Mouse (Mus musculus): Measurements from ENCODE around the gene Clca2. TPM values are rescaled to one million over a fixed set of nuclear protein-coding genes. Genes with fewer than 3 reads are reported as not detected.

Gene Clca2
- polyA plus RNA-seq, 1 experiment: not detected

DNA sequence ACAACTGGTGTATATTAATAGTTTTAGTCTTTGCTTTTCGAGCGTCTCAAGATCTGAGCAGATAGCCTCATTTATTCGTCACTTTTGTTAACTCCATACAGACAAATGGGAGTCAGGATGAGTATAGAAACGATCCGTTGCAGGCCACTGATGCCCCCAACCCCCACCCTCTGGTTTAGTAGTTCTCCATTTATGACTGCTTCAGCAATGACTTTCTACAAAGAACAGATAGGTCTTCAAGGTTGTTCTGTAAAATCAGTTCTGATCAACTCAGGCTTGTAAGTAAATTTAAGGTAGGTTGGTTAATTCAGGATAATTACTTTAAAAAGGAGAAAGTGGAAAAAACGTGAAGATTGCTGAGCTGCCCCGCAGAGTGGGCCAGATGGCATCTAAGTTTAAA lies 20.2 kb upstream of the Clca2 start:
- TF ChIP-seq CTCF (IDR thresholded peaks at IDR 0.05; ENCODE audit: extremely low read depth, insufficient read depth, low read length): no peak
- no peaks in the 10 kb centered on the region for H3K4me1 ChIP-seq (ENCODE audit: control insufficient read depth, insufficient read depth, low read length)
- peak overlapping the region; percentile 92; the same call in 1 of the 2 replicates for H3K4me3 ChIP-seq (ENCODE audit: insufficient read depth, low read length)
- H3K27ac ChIP-seq (ENCODE audit: insufficient read depth, low read length): no peak overlapping the region

DNA sequence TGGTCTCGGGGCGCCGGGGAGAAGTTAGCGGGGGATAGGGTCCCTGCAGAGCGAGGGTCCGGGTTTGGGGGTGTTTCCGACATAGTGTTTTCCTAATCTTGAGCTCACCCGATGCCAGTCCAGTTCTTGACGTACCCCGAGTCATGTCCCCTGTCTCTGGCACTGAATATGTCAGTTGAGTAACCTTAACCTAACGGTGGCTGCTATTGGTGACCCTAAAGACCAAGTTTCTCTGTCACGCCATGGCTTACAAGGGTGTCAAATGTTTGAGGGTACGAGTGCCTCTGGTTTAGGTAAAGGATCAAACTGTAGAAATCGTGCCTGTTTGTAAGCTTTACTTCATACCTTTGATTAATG lies 19.7 kb upstream of the Clca2 start:
- peak overlapping the region; percentile 92 for H3K4me3 ChIP-seq (ENCODE audit: insufficient read depth, low read length)
- peak overlapping the region; percentile 79 for H3K27ac ChIP-seq (ENCODE audit: insufficient read depth, low read length)
- TF ChIP-seq POLR2A (IDR thresholded peaks at IDR 0.05; ENCODE audit: extremely low read depth, insufficient read depth, low read length) (no peak), CTCF (IDR thresholded peaks at IDR 0.05; ENCODE audit: extremely low read depth, insufficient read depth, low read length) (no peak)
- no peaks in the 10 kb centered on the region for H3K4me1 ChIP-seq (ENCODE audit: control insufficient read depth, insufficient read depth, low read length)

DNA sequence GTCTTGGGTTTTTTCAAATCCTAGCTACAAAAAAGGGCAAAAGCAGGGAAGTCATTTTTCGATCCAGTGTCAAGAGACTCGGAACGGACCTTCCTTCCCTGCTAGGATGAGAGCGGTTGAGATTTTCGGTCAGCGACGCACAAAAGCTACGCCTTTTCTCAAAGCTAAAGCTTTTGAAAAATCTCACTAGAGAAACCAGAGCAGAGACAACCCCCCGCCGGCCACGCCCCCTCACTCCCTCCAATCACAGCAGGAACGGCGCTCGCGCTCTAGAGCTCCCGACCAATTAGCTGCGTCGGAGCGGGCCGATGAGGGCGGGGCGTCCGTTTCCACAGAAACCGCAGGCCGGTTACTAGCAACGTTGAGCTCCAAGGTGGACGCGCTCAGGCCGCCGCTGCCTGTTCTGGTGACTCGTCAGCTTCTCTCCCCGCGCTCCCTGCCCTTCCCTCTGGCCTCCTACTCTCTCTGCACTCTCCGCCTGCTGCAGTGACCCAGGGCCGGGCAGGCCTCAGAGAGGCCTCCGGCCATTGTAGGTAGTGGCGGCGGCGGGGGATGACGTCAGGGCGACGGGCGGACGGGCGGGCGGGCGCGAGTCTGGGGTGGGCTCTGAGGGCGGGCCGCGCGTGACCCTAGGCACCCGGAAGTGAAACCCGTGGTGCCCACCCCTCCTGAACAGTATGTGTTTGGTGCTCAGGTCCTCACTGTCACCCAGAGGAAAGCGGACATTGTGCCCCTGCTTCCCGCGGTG lies 19.2 kb upstream of the Clca2 start, which contains the start of gene Odf2l:
Gene Odf2l (plus strand): TSS at position 335 of the 748 bp plus-strand sequence.
- Histone ChIP-seq H3K4me1 (ENCODE audit: control insufficient read depth, insufficient read depth, low read length) (no peaks in the 10 kb centered on the region), H3K4me3 (ENCODE audit: insufficient read depth, low read length) (peak within 1 kb of the TSS; percentile 92), H3K27ac (ENCODE audit: insufficient read depth, low read length) (peak within 1 kb of the TSS; percentile 99)
- TF ChIP-seq CTCF (IDR thresholded peaks at IDR 0.05; ENCODE audit: extremely low read depth, insufficient read depth, low read length) (no peak), POLR2A (IDR thresholded peaks at IDR 0.05; ENCODE audit: extremely low read depth, insufficient read depth, low read length) (peak; percentile 77)

DNA sequence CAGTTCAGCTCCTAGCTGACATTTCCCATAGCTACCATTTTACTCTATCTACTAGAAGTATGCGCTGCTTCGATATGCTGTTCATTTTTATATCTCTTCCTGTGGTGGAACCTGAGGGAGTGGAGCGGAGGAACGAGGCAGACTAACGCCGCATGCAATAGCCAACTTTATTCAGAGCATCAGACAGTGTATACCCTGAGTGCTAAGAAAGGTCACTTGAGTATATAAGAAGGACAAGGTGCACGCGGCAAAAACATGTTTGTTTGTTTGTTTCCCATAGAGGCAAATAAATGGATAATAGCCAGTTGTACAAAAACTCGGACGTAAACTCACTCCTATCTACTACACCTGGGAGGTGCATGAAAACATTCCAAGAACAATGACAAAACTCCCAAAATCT lies 18.4 kb upstream of the Clca2 start:
- Histone ChIP-seq H3K27ac (ENCODE audit: insufficient read depth, low read length) (no peak overlapping the region), H3K4me1 (ENCODE audit: control insufficient read depth, insufficient read depth, low read length) (no peaks in the 10 kb centered on the region), H3K4me3 (ENCODE audit: insufficient read depth, low read length) (peak overlapping the region; percentile 92; the same call in 1 of the 2 replicates)
- TF ChIP-seq CTCF (IDR thresholded peaks at IDR 0.05; ENCODE audit: extremely low read depth, insufficient read depth, low read length) (no peak), POLR2A (IDR thresholded peaks at IDR 0.05; ENCODE audit: extremely low read depth, insufficient read depth, low read length) (no peak)

DNA sequence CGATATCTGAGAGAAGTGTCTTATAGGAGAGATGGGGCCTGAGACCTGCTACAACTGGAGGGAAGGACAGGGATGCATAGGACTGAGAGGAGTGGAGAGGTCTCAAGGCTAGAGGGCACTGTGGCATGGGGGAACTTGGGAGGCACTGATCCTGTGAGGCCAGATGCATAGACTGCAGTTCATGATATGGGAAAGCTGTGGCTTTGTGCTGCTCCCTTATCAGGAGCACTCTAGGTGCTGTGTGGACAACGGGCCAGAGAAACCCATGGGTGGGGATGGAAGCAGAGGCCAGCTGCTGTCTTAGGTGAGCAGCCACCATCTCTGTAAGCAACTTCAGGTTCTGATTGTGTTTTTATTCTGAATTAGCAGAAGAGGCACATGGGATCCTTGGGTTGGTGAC lies 15.9 kb upstream of the Clca2 start:
- H3K4me1 ChIP-seq (ENCODE audit: control insufficient read depth, insufficient read depth, low read length): no peaks in the 10 kb centered on the region
- TF ChIP-seq POLR2A (IDR thresholded peaks at IDR 0.05; ENCODE audit: extremely low read depth, insufficient read depth, low read length): no peak
- no peak for TF ChIP-seq CTCF (IDR thresholded peaks at IDR 0.05; ENCODE audit: extremely low read depth, insufficient read depth, low read length)
- H3K27ac ChIP-seq (ENCODE audit: insufficient read depth, low read length): no peak overlapping the region
- no peak overlapping the region for H3K4me3 ChIP-seq (ENCODE audit: insufficient read depth, low read length)

DNA sequence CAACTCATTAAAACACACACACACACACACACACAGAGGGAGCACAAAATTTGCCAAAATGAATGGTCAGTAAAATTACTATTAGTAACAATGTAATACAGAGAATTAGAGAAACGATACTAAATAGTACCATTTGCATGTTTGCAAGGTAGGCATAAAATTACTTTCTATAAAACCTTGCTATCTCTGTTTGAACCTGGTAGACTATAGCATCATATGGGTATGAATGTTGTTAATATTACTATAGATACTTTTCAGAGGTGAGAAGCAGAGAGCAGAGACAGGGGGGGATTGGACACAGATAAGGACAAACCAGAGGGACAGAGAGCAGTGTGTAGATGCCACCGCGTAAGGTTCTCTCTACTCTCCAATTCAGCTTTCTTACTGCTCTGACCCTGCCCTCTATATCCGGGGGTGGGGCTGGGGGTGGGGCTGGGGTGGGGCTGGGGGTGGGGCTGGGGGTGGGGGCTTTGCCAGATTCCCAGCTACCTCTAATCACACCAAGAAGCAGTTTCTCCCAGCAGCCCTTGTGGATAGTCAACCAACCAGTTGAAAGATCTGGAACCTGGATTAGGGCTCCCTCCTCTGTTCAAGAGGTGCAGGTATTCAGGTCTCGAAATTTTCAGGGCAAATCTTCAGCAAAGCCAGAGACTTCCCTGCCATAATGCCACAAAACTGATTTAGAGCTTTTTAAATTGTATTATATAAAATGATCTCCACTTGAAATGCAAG lies 6.7 kb upstream of the Clca2 start:
- Histone ChIP-seq H3K27ac (ENCODE audit: insufficient read depth, low read length) (no peak overlapping the region), H3K4me3 (ENCODE audit: insufficient read depth, low read length) (no peak overlapping the region), H3K4me1 (ENCODE audit: control insufficient read depth, insufficient read depth, low read length) (no peaks in the 10 kb centered on the region)
- TF ChIP-seq CTCF (IDR thresholded peaks at IDR 0.05; ENCODE audit: extremely low read depth, insufficient read depth, low read length): 0 out of 2 replicates have a peak, but pooled peaks have one; percentile 21
- no peak for TF ChIP-seq POLR2A (IDR thresholded peaks at IDR 0.05; ENCODE audit: extremely low read depth, insufficient read depth, low read length)

DNA sequence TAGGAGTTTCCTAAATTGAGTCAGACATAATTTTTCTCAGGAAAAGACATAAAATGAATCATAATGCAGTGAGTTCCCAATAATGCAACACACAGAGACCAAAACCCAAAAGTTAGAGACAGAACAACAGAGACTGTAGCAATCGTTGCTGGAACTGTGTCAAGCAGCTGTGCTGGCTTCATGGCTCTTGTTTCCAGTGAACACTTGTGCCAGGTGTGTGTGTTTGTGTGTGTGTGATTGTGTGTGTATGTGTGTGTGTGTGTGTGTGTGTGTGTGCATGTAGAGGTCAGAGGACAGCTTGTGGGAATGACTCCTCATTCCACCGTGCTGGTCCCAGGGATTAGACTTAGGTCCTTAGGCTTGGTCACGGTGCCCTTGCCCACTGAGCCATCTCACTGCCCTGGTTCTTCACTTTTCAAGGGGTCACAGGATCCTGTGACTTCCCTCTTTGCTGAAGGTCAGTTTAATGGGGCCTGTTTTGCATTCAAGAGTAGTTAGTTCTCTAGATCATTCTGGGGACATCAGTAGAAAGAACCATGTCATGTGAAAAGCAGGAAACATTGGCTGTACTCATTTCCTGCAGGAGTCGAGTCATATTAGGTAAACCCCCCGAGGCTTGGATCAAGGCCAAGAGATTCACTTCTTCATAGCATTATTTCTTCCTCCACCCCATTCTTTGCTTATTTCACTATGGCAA lies 6.0 kb upstream of the Clca2 start:
- Histone ChIP-seq H3K27ac (ENCODE audit: insufficient read depth, low read length) (no peak overlapping the region), H3K4me1 (ENCODE audit: control insufficient read depth, insufficient read depth, low read length) (no peaks in the 10 kb centered on the region), H3K4me3 (ENCODE audit: insufficient read depth, low read length) (no peak overlapping the region)
- no peak for TF ChIP-seq POLR2A (IDR thresholded peaks at IDR 0.05; ENCODE audit: extremely low read depth, insufficient read depth, low read length)
- no peak for TF ChIP-seq CTCF (IDR thresholded peaks at IDR 0.05; ENCODE audit: extremely low read depth, insufficient read depth, low read length)

DNA sequence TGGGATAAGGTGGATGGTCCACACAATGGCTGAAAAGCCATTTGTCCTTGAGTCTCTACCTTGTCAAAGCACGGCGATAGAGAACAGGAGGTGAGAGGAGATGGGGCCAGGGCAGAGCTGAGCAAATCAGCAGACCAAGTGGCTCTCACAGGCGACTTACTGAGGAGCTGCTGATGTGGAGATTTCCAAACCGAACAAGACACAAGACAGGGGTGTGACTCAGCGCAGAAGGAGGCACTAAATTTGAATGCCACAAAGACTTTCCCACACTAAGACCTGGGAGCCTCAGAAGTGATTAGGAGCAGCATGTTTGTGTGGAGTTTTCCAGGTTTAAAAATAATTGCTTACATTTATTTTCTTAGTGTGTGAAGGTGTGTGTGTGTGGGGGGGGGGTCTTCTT lies 4.5 kb upstream of the Clca2 start:
- TF ChIP-seq POLR2A (IDR thresholded peaks at IDR 0.05; ENCODE audit: extremely low read depth, insufficient read depth, low read length) (no peak), CTCF (IDR thresholded peaks at IDR 0.05; ENCODE audit: extremely low read depth, insufficient read depth, low read length) (no peak)
- Histone ChIP-seq H3K27ac (ENCODE audit: insufficient read depth, low read length) (no peak overlapping the region), H3K4me3 (ENCODE audit: insufficient read depth, low read length) (no peak overlapping the region), H3K4me1 (ENCODE audit: control insufficient read depth, insufficient read depth, low read length) (no peaks in the 10 kb centered on the region)

DNA sequence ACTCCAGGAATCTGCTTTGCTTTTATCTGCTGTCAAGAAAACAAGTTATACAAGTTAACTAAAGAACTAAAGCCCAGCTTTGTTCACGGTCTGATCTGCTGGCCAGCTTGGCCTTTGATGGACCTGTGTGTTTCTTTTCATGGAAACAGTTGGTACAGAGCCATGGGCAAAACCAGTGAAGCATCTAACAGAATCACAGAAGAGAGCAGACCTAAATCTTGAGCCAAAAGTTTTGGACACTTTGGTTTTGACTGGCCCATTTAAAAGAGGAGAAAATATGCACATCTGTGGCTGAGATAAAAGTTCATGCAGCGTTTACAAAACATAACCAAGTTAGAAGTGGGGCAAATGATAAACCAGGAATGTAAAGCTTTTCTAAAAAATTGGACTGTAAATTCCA lies 4.1 kb upstream of the Clca2 start:
- Histone ChIP-seq H3K4me3 (ENCODE audit: insufficient read depth, low read length) (no peak overlapping the region), H3K4me1 (ENCODE audit: control insufficient read depth, insufficient read depth, low read length) (no peaks in the 10 kb centered on the region), H3K27ac (ENCODE audit: insufficient read depth, low read length) (no peak overlapping the region)
- TF ChIP-seq POLR2A (IDR thresholded peaks at IDR 0.05; ENCODE audit: extremely low read depth, insufficient read depth, low read length) (no peak), CTCF (IDR thresholded peaks at IDR 0.05; ENCODE audit: extremely low read depth, insufficient read depth, low read length) (no peak)

All from cortical plate, adult 2 months (tissue).